Mouse (Mus musculus) cerebellum, adult 2 months (tissue): ENCODE data around the gene Notum.

ENCODE experiments used
- CTCF ChIP-seq: fragments of 200-500 bp; IDR thresholded peaks from 2 replicates; pipeline ENCODE4 v1.5.1; 2011; ENCODE audit warnings: low read depth, mild to moderate bottlenecking, control low read depth, low read length, moderate library complexity, borderline replicate concordance; ENCODE audit not compliant: insufficient read depth
- POLR2A ChIP-seq: fragments of 200-500 bp; IDR thresholded peaks from 2 replicates; pipeline ENCODE4 v1.6.1; 2011; ENCODE audit warnings: low read length, control low read depth, borderline replicate concordance; ENCODE audit not compliant: insufficient read depth

- TF ChIP-seq POLR2A: no peak
- no peak for TF ChIP-seq CTCF
Observed at GRCm38 (mm10) chr11:120609250-120609649, 51.7 kb downstream of the Notum start.
